Mouse (Mus musculus) intestine, embryonic 14.5 days (tissue): ENCODE measurements around the gene Cntnap4. TPM values are rescaled to one million over a fixed set of nuclear protein-coding genes. Genes with fewer than 3 reads are reported as not detected.

Experiments used
- ATAC-seq: fragments of 200-750 bp; cut with Nextera tagmentation; replicated peaks from 2 replicates; pipeline ENCODE4 v1.8.0; 2017; ENCODE audit warnings: low read depth, moderate number of reproducible peaks, moderate TSS enrichment, moderate library complexity; ENCODE audit not compliant: low FRiP score, low TSS enrichment
- DNase-seq: peaks from one replicate; pipeline ENCODE4 v3.0.0-alpha.2; 2018; ENCODE audit warnings: low spot score
- H3K27ac ChIP-seq: fragments of 300-500 bp; sonication (generic); 2 replicates; pipeline ENCODE4 v1.5.1; 2014; ENCODE audit warnings: low read depth, mild to moderate bottlenecking, control low read depth
- H3K27me3 ChIP-seq: fragments of 300-500 bp; sonication (generic); replicated peaks from 2 replicates; pipeline ENCODE4 v1.6.1; 2014; ENCODE audit warnings: low read length, control low read depth; ENCODE audit not compliant: control insufficient read depth, insufficient read depth
- H3K36me3 ChIP-seq: fragments of 300-500 bp; sonication (generic); 2 replicates; pipeline ENCODE4 v1.6.1; 2014; ENCODE audit warnings: low read length, control low read depth; ENCODE audit not compliant: control insufficient read depth, insufficient read depth
- H3K4me1 ChIP-seq: fragments of 300-500 bp; sonication (generic); replicated peaks from 2 replicates; pipeline ENCODE4 v1.6.1; 2014; ENCODE audit warnings: low read length, control low read depth, mixed read lengths; ENCODE audit not compliant: control insufficient read depth, insufficient read depth
- H3K4me2 ChIP-seq: fragments of 300-500 bp; sonication (generic); 2 replicates; pipeline ENCODE4 v1.6.1; 2014; ENCODE audit warnings: low read length
- H3K4me3 ChIP-seq: fragments of 300-500 bp; sonication (generic); 2 replicates; pipeline ENCODE4 v1.5.1; 2014; ENCODE audit warnings: low read depth, low read length, control low read depth, mixed read lengths
- H3K9ac ChIP-seq: fragments of 300-500 bp; sonication (generic); 2 replicates; pipeline ENCODE4 v1.6.1; 2014; ENCODE audit warnings: mild to moderate bottlenecking, low read length
- H3K9me3 ChIP-seq: fragments of 300-500 bp; sonication (generic); 2 replicates; pipeline ENCODE4 v1.6.1; 2016; ENCODE audit warnings: low read length, control low read depth; ENCODE audit not compliant: control insufficient read depth
- WGBS: fragments of 180-500 bp; shearing (Covaris S2); extraction: QIAGEN DNeasy Blood & Tissue Kit; methylation state at CpG from one replicate; pipeline ENCODE4 v1.1.7; 2014; 5-methylcytosine and 5-hydroxymethylcytosine counted together
- polyA plus RNA-seq: library from polyadenylated mRNA; unstranded; fragments of >200 nt; fragmentation: Nextera tagmentation; extraction: Ambion mirVana; gene quantifications from 2 replicates; pipeline ENCODE4 v1.2.1, GENCODE M21; 2014

The Cntnap4 gene
- polyA plus RNA-seq, 1 experiment from 2014 or later, result 1.3 TPM

- Histone ChIP-seq H3K4me3 (no peak overlapping the region), H3K27ac (no peak overlapping the region), H3K9ac (no peak overlapping the region), H3K9me3 (no peaks in the 10 kb centered on the region), H3K4me2 (no peak overlapping the region), H3K36me3 (no peaks in the 10 kb centered on the region), H3K27me3 (no peaks in the 10 kb centered on the region), H3K4me1 (no peaks in the 10 kb centered on the region)
- DNase-seq (no peak), ATAC-seq (no peak)
- 64% methylated on average over 15 of the region's 15 CpGs for WGBS
Measured at GRCm38 (mm10) chr8:112596023-112596776, 26.4 kb downstream of the Cntnap4 start.

- Histone ChIP-seq H3K9ac (no peak overlapping the region), H3K27me3 (no peaks in the 10 kb centered on the region), H3K4me2 (no peak overlapping the region), H3K36me3 (no peaks in the 10 kb centered on the region), H3K4me3 (no peak overlapping the region), H3K9me3 (no peaks in the 10 kb centered on the region), H3K4me1 (no peaks in the 10 kb centered on the region), H3K27ac (no peak overlapping the region)
- ATAC-seq (no peak), DNase-seq (no peak)
- 92% methylated on average over 11 of the region's 11 CpGs for WGBS
Measured at GRCm38 (mm10) chr8:112599975-112600374, 30.1 kb downstream of the Cntnap4 start.

- no peak overlapping the region for H3K27ac ChIP-seq
- H3K4me1 ChIP-seq, result no peaks in the 10 kb centered on the region
- no peaks in the 10 kb centered on the region for H3K36me3 ChIP-seq
- WGBS, result 85% methylated on average over 1 of the region's 1 CpGs
- no peak for DNase-seq
- no peak for ATAC-seq
- no peaks in the 10 kb centered on the region for H3K9me3 ChIP-seq
- no peaks in the 10 kb centered on the region for H3K27me3 ChIP-seq
- no peak overlapping the region for H3K4me3 ChIP-seq
- H3K9ac ChIP-seq, result no peak overlapping the region
- H3K4me2 ChIP-seq, result no peak overlapping the region
Measured at GRCm38 (mm10) chr8:112601150-112601549, 31.3 kb downstream of the Cntnap4 start.

DNA sequence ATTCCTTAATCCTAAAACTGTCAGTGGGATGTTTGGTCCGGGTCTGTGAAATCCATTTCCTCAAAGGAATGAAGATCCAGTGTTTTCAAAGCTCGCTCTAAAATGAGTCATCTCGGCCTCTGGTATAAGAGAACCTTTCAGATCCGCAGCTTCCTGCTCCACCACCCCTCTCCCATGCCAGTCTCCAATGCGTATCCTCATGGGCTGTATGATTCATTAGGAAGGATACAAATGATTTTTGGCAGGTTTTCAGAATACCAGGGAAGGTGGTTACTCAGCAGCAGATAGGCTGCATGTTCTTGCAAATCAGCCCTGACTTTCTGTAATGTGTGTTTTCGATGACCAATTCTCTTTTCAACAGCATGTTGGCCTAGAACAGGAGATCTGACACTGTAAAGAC lies 40.3 kb downstream of the Cntnap4 start:
- 62% methylated on average over 6 of the region's 6 CpGs for WGBS

DNA sequence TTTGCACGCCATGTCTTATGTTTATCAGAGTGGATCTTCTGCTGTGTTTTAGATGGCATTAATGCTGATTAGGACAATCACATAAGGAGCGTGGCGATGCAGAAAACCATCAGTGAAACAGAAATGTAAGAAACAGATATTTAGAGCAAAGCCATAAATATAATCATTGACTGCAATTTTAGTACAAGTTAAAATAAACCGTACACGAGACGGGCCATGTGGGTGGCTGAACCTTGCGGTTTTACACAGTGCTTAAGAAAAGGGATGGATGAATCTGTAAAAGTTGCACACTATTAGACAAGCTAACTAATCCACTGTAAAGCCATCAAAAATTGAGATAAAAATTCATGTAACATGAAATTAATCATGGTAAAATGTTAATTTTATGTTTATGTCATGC lies 58.9 kb downstream of the Cntnap4 start:
- Histone ChIP-seq H3K36me3 (no peaks in the 10 kb centered on the region), H3K27ac (no peak overlapping the region), H3K9ac (no peak overlapping the region), H3K9me3 (no peaks in the 10 kb centered on the region), H3K4me1 (no peaks in the 10 kb centered on the region), H3K4me3 (no peak overlapping the region), H3K27me3 (no peaks in the 10 kb centered on the region), H3K4me2 (no peak overlapping the region)
- whole genome bisulfite sequencing, result 73% methylated on average over 7 of the region's 7 CpGs
- ATAC-seq, result no peak
- no peak for DNase-seq

More for the DNA sequence above, 40.3 kb downstream of the Cntnap4 start:
- Histone ChIP-seq H3K27ac (no peak overlapping the region), H3K27me3 (no peaks in the 10 kb centered on the region), H3K36me3 (no peaks in the 10 kb centered on the region), H3K4me3 (no peak overlapping the region), H3K9ac (no peak overlapping the region), H3K4me1 (no peaks in the 10 kb centered on the region), H3K9me3 (no peaks in the 10 kb centered on the region), H3K4me2 (no peak overlapping the region)
- ATAC-seq, result no peak
- DNase-seq, result no peak

- Histone ChIP-seq H3K36me3 (no peaks in the 10 kb centered on the region), H3K9me3 (no peaks in the 10 kb centered on the region), H3K4me1 (no peaks in the 10 kb centered on the region), H3K9ac (no peak overlapping the region), H3K27me3 (no peaks in the 10 kb centered on the region), H3K27ac (no peak overlapping the region), H3K4me2 (no peak overlapping the region), H3K4me3 (no peak overlapping the region)
- WGBS, result 87% methylated on average over 4 of the region's 4 CpGs
- DNase-seq (no peak), ATAC-seq (no peak)
Measured at GRCm38 (mm10) chr8:112652657-112653056, 82.8 kb downstream of the Cntnap4 start.

DNA sequence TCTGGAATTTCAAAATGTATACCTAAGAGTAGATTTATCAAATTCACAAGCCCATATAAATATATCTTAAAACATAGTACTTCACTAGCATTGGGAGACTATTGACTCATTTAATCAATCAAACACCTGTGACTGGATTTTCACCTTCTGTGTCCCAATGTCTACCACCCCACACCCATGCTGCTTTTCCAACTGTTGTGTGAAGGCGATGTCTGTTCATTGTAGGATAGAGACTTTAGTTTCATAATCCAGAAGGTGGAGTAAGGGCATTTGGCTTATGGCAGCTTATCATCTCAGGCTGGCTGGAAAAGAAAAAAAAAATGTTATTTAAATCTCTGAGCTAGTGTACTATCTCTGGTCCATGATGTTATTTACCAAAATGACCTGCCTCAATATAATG lies 83.4 kb downstream of the Cntnap4 start:
- Histone ChIP-seq H3K27me3 (no peaks in the 10 kb centered on the region), H3K36me3 (no peaks in the 10 kb centered on the region), H3K4me3 (no peak overlapping the region), H3K27ac (no peak overlapping the region), H3K4me1 (no peaks in the 10 kb centered on the region), H3K9ac (no peak overlapping the region), H3K4me2 (no peak overlapping the region), H3K9me3 (no peaks in the 10 kb centered on the region)
- DNase-seq (no peak), ATAC-seq (no peak)
- WGBS, result 100% methylated on average over 1 of the region's 1 CpGs

DNA sequence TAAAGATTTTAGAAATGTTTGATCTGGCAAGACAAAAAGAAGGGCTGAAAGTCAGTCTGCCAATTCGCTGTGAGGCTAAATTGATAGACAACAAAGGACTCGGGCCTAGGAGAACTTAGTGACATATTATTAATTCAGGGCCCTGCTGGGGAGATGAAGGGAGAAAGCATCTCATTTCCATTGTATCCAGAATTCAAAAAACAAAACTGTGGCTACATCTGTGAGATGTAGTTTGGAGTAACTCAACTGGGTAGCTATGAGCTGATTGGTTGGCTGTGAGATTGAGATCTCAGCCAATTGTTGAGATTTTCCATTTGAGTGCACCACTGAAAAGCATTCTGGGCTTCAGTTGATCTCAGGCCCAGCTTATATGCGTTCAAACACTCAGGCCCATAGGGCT lies 84.2 kb downstream of the Cntnap4 start:
- Histone ChIP-seq H3K9me3 (no peaks in the 10 kb centered on the region), H3K27me3 (no peaks in the 10 kb centered on the region), H3K27ac (no peak overlapping the region), H3K4me1 (no peaks in the 10 kb centered on the region), H3K36me3 (no peaks in the 10 kb centered on the region), H3K4me3 (no peak overlapping the region), H3K9ac (no peak overlapping the region), H3K4me2 (no peak overlapping the region)
- no peak for ATAC-seq
- 68% methylated on average over 3 of the region's 3 CpGs for WGBS
- no peak for DNase-seq

DNA sequence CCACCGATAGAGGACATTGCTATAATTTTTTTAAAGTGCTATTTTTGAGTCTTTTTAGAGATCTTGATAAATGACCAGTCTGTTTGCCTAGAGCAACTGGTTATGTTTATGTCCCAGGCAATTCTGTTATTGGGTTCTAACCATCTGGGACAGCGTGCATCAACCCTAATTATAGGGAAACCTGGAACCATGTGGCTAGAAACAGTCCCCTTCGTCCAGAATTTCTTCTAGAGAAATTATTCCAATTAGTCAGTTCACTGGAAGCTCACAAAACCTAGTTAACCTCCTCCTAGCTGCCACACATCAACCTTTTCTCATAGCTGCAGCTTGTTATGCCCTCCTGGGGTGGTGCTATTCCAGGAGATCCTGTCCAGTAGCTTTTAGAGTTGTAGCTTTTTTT lies 94.2 kb downstream of the Cntnap4 start:
- no peak overlapping the region for H3K9ac ChIP-seq
- H3K4me2 ChIP-seq, result no peak overlapping the region
- ATAC-seq (no peak), DNase-seq (no peak)
- no peaks in the 10 kb centered on the region for H3K27me3 ChIP-seq
- no peaks in the 10 kb centered on the region for H3K36me3 ChIP-seq
- H3K27ac ChIP-seq, result no peak overlapping the region
- no peaks in the 10 kb centered on the region for H3K4me1 ChIP-seq
- H3K4me3 ChIP-seq, result no peak overlapping the region
- H3K9me3 ChIP-seq, result no peaks in the 10 kb centered on the region
- 69% methylated on average over 3 of the region's 3 CpGs for WGBS
